In genomic region chr9:50800985-50801384, GRCm38 (mm10) we compare ENCODE assay signal across 9 mouse cellular contexts. TPM values are rescaled to one million over a fixed set of nuclear protein-coding genes. Genes with fewer than 3 reads are reported as not detected.
DNase-seq lines count a peak whose midpoint lies in the region; ATAC-seq and TF ChIP-seq lines count a peak whose summit lies in the region.
"Had no signal": no experiment of that assay in that cellular context is flagged by ENCODE, and none has a peak within 500 bp of the region (broad histone marks: within the 10 kb centered on the region; RNA-seq: fewer than 3 reads in every experiment).

No protein-coding gene starts in this region.

- no peak overlapping the region for H3K4me2 ChIP-seq in kidney, embryonic 14.5 days (replicated peaks; ENCODE audit: low read depth, low read length)
- H3K4me2 ChIP-seq in liver, postnatal 0 days (ENCODE audit: low read depth, low read length) = no peak overlapping the region
- H3K4me2 ChIP-seq in stomach, postnatal 0 days (replicated peaks; ENCODE audit: low read depth) = no peak overlapping the region

- H3K4me1 ChIP-seq in kidney, adult 2 months (ENCODE audit: control insufficient read depth, insufficient read depth, low read length) = no peaks in the 10 kb centered on the region
- H3K4me1 ChIP-seq in kidney, embryonic 14.5 days (ENCODE audit: control insufficient read depth, insufficient read depth, low read length) = no peaks in the 10 kb centered on the region
- H3K4me1 ChIP-seq in liver, postnatal 0 days (ENCODE audit: insufficient read depth) = peaks cover 13% of the 10 kb centered on the region; the same call in 1 of the 2 replicates
- H3K4me1 ChIP-seq in stomach, postnatal 0 days (replicated peaks; ENCODE audit: control insufficient read depth, insufficient read depth) = no peaks in the 10 kb centered on the region

- H3K4me3 ChIP-seq in kidney, adult 2 months (ENCODE audit: insufficient read depth, low read depth, low read length) = no peak overlapping the region
- no peak overlapping the region for H3K4me3 ChIP-seq in kidney, embryonic 14.5 days (ENCODE audit: low read length)
- no peak overlapping the region for H3K4me3 ChIP-seq in liver, postnatal 0 days (ENCODE audit: low read depth, low read length)
- H3K4me3 ChIP-seq in stomach, postnatal 0 days (ENCODE audit: low read depth, low read length) = no peak overlapping the region

- TF ChIP-seq CTCF in kidney, adult 2 months (conservative IDR thresholded peaks at IDR 0.05; ENCODE audit: insufficient read depth, insufficient read length, low read depth, low read length) = peak; percentile 87
- TF ChIP-seq CTCF in liver, postnatal 0 days (IDR thresholded peaks at IDR 0.05; ENCODE audit: low read depth) = peak; percentile 94
- TF ChIP-seq CTCF in stomach, postnatal 0 days (IDR thresholded peaks at IDR 0.05; ENCODE audit: low read depth) = peak; percentile 81

- H3K27me3 ChIP-seq in kidney, adult 2 months (replicated peaks; ENCODE audit: control insufficient read depth, insufficient read depth, low read length) = no peaks in the 10 kb centered on the region
- no peaks in the 10 kb centered on the region for H3K27me3 ChIP-seq in kidney, embryonic 14.5 days (ENCODE audit: control insufficient read depth, insufficient read depth, low read length)
- no peaks in the 10 kb centered on the region for H3K27me3 ChIP-seq in liver, postnatal 0 days (ENCODE audit: insufficient read depth, low read length)
- H3K27me3 ChIP-seq in stomach, postnatal 0 days (ENCODE audit: control insufficient read depth, insufficient read depth, low read length) = no peaks in the 10 kb centered on the region

- no peaks in the 10 kb centered on the region for H3K9me3 ChIP-seq in kidney, embryonic 14.5 days (ENCODE audit: control insufficient read depth, low read length)
- no peaks in the 10 kb centered on the region for H3K9me3 ChIP-seq in liver, postnatal 0 days (ENCODE audit: low read length)
- no peaks in the 10 kb centered on the region for H3K9me3 ChIP-seq in stomach, postnatal 0 days (ENCODE audit: control insufficient read depth, low read length)

- H3K9ac ChIP-seq in kidney, embryonic 14.5 days (ENCODE audit: low read depth, low read length) = no peak overlapping the region
- no peak overlapping the region for H3K9ac ChIP-seq in liver, postnatal 0 days (replicated peaks)
- H3K9ac ChIP-seq in stomach, postnatal 0 days (ENCODE audit: low read length) = no peak overlapping the region

- DNase-seq in kidney, adult 2 months = peak; percentile 64
- peak; percentile 40 for DNase-seq in MEL-GATA-1-ER (ENCODE audit: extremely low read depth, low read depth)
- peak; percentile 63 to 70 for DNase-seq in cerebellum, postnatal 10 days
- DNase-seq in induced T-regulatory cell, adult 2 months (ENCODE audit: low read depth) = peak; percentile 75
- peak; percentile 71 for DNase-seq in liver, postnatal 0 days
- DNase-seq in stomach, postnatal 0 days (ENCODE audit: low spot score) = peak; percentile 35
- no peak for DNase-seq in testis, postnatal 14 days (ENCODE audit: low spot score)

- H3K27ac ChIP-seq in kidney, adult 2 months (ENCODE audit: insufficient read depth, low read depth, low read length) = no peak overlapping the region
- H3K27ac ChIP-seq in kidney, embryonic 14.5 days (ENCODE audit: low read depth, low read length) = no peak overlapping the region
- no peak overlapping the region for H3K27ac ChIP-seq in liver, postnatal 0 days (ENCODE audit: low read depth)
- no peak overlapping the region for H3K27ac ChIP-seq in stomach, postnatal 0 days (replicated peaks)

- TF ChIP-seq EP300 in liver, postnatal 0 days (IDR thresholded peaks at IDR 0.05; ENCODE audit: low read depth) = no peak
- TF ChIP-seq EP300 in stomach, postnatal 0 days (optimal IDR thresholded peaks at IDR 0.05) = no peak

- no peak for TF ChIP-seq POLR2A in kidney, adult 2 months (IDR thresholded peaks at IDR 0.05; ENCODE audit: low read depth, low read length)

- H3K36me3 ChIP-seq in kidney, adult 2 months (ENCODE audit: control insufficient read depth, insufficient read depth, low read length) = no peaks in the 10 kb centered on the region
- peaks cover 41% of the 10 kb centered on the region for H3K36me3 ChIP-seq in kidney, embryonic 14.5 days (ENCODE audit: control insufficient read depth, insufficient read depth, low read length)
- peaks cover 24% of the 10 kb centered on the region for H3K36me3 ChIP-seq in liver, postnatal 0 days (replicated peaks; ENCODE audit: insufficient read depth, low read length)
- peaks cover 15% of the 10 kb centered on the region for H3K36me3 ChIP-seq in stomach, postnatal 0 days (ENCODE audit: control insufficient read depth, insufficient read depth, low read length)

- no peak; the same call in 1 of the 2 replicates for ATAC-seq in kidney, embryonic 14.5 days (ENCODE audit: low FRiP score, low TSS enrichment)
- 0 out of 2 replicates have a peak, but pooled peaks have one; percentile 31 for ATAC-seq in liver, postnatal 0 days
- 0 out of 2 replicates have a peak, but pooled peaks have one; percentile 54 for ATAC-seq in stomach, postnatal 0 days (ENCODE audit: low FRiP score, low TSS enrichment)

- WGBS in kidney, adult 2 months = 59% methylated on average over 2 of the region's 2 CpGs
- WGBS in kidney, embryonic 14.5 days = 59% methylated on average over 2 of the region's 2 CpGs
- WGBS in liver, postnatal 0 days (ENCODE audit: insufficient replicate concordance) = 56% methylated on average over 2 of the region's 2 CpGs
- WGBS in stomach, postnatal 0 days = 64% methylated on average over 2 of the region's 2 CpGs

RNA-seq across cellular contexts. Expression of gene 1110032A03Rik, which starts 25.7 kb away (rescaled TPM):
- polyA plus RNA-seq in kidney, adult 2 months (2012; rRNA removed) = 97.4 and 111 TPM in 2 replicates
- 35.7 and 37.8 TPM in 2 replicates for polyA plus RNA-seq in kidney, embryonic 14.5 days (2014; fragmentation: Nextera tagmentation; extraction: Ambion mirVana)
- 34.6 and 36.2 TPM in 2 replicates for polyA plus RNA-seq in liver, postnatal 0 days (2015; fragmentation: Nextera tagmentation; extraction: Ambion mirVana)
- 36.8 and 41.3 TPM in 2 replicates for polyA plus RNA-seq in stomach, postnatal 0 days (2015; fragmentation: Nextera tagmentation; extraction: Ambion mirVana)

RNA-seq across cellular contexts. Expression of gene Alg9, which starts 26.2 kb away (rescaled TPM):
- 20.3 and 21.3 TPM in 2 replicates for polyA plus RNA-seq in kidney, adult 2 months (2012; rRNA removed)
- polyA plus RNA-seq in kidney, embryonic 14.5 days (2014; fragmentation: Nextera tagmentation; extraction: Ambion mirVana) = 23.6 and 44.2 TPM in 2 replicates
- polyA plus RNA-seq in liver, postnatal 0 days (2015; fragmentation: Nextera tagmentation; extraction: Ambion mirVana) = 7.5 and 8.6 TPM in 2 replicates
- 19.7 and 19.8 TPM in 2 replicates for polyA plus RNA-seq in stomach, postnatal 0 days (2015; fragmentation: Nextera tagmentation; extraction: Ambion mirVana)

RNA-seq across cellular contexts. Expression of gene Fdxacb1, which starts 32.9 kb away (rescaled TPM):
- 3.6 and 4.3 TPM in 2 replicates for polyA plus RNA-seq in kidney, adult 2 months (2012; rRNA removed)
- 11.1 and 11.5 TPM in 2 replicates for polyA plus RNA-seq in kidney, embryonic 14.5 days (2014; fragmentation: Nextera tagmentation; extraction: Ambion mirVana)
- polyA plus RNA-seq in liver, postnatal 0 days (2015; fragmentation: Nextera tagmentation; extraction: Ambion mirVana) = 4.9 and 6.6 TPM in 2 replicates
- 7.2 and 8.3 TPM in 2 replicates for polyA plus RNA-seq in stomach, postnatal 0 days (2015; fragmentation: Nextera tagmentation; extraction: Ambion mirVana)

RNA-seq across cellular contexts. Expression of gene Ppp2r1b, which starts 44.1 kb away (rescaled TPM):
- polyA plus RNA-seq in kidney, adult 2 months (2012; rRNA removed) = 10.2 and 13.0 TPM in 2 replicates
- 43.1 and 89.4 TPM in 2 replicates for polyA plus RNA-seq in kidney, embryonic 14.5 days (2014; fragmentation: Nextera tagmentation; extraction: Ambion mirVana)
- polyA plus RNA-seq in liver, postnatal 0 days (2015; fragmentation: Nextera tagmentation; extraction: Ambion mirVana) = 18.8 and 29.0 TPM in 2 replicates
- polyA plus RNA-seq in stomach, postnatal 0 days (2015; fragmentation: Nextera tagmentation; extraction: Ambion mirVana) = 32.6 and 33.2 TPM in 2 replicates

RNA-seq across cellular contexts. Expression of gene Hspb2, which starts 48.8 kb away (rescaled TPM):
- 20.0 and 21.1 TPM in 2 replicates for polyA plus RNA-seq in kidney, adult 2 months (2012; rRNA removed)
- 0.72 and 1.0 TPM in 2 replicates for polyA plus RNA-seq in kidney, embryonic 14.5 days (2014; fragmentation: Nextera tagmentation; extraction: Ambion mirVana)
- 0.86 and 1.2 TPM in 2 replicates for polyA plus RNA-seq in liver, postnatal 0 days (2015; fragmentation: Nextera tagmentation; extraction: Ambion mirVana)
- 21.6 and 23.4 TPM in 2 replicates for polyA plus RNA-seq in stomach, postnatal 0 days (2015; fragmentation: Nextera tagmentation; extraction: Ambion mirVana)
- polyA plus RNA-seq: neural tube, embryonic 14.5 days had no signal
